ENCODE assay signal across 14 mouse cellular contexts in genomic region chr10:21702134-21702533, GRCm38 (mm10).
"Had no signal": no experiment of that assay in that cellular context is flagged by ENCODE, and none has a peak within 500 bp of the region (broad histone marks: within the 10 kb centered on the region; RNA-seq: fewer than 3 reads in every experiment).

No protein-coding gene starts in this region.

- H3K27me3 ChIP-seq: liver, embryonic 13.5 days; megakaryocyte, embryonic 14.5 days; midbrain, embryonic 13.5 days; neural tube, embryonic 13.5 days; stomach, embryonic 15.5 days had no signal

- H3K27ac ChIP-seq: kidney, postnatal 0 days; liver, embryonic 13.5 days; midbrain, embryonic 10.5 days; midbrain, embryonic 13.5 days; neural tube, embryonic 13.5 days; stomach, embryonic 15.5 days had no signal

- H3K9ac ChIP-seq: liver, embryonic 13.5 days; midbrain, embryonic 13.5 days; neural tube, embryonic 13.5 days; stomach, embryonic 15.5 days had no signal

- H3K4me1 ChIP-seq: liver, embryonic 13.5 days; neural tube, embryonic 13.5 days; stomach, embryonic 15.5 days had no signal

- ATAC-seq: midbrain, embryonic 16.5 days had no signal

- DNase-seq: kidney, adult 18-20 months; liver, embryonic 13.5 days; lung, adult 2 months; right cerebral cortex, postnatal 25 days; spleen, adult 18-20 months; thymus, postnatal 25 days had no signal

- H3K9me3 ChIP-seq: liver, embryonic 13.5 days; megakaryocyte, embryonic 14.5 days; midbrain, embryonic 10.5 days; midbrain, embryonic 13.5 days; neural tube, embryonic 13.5 days; stomach, embryonic 15.5 days had no signal

- H3K4me3 ChIP-seq: liver, embryonic 13.5 days; midbrain, embryonic 10.5 days; midbrain, embryonic 13.5 days; myocyte; neural tube, embryonic 13.5 days; stomach, embryonic 15.5 days had no signal

- H3K4me2 ChIP-seq: liver, embryonic 13.5 days; midbrain, embryonic 13.5 days; neural tube, embryonic 13.5 days; stomach, embryonic 15.5 days had no signal

- H3K36me3 ChIP-seq: liver, embryonic 13.5 days; midbrain, embryonic 10.5 days; midbrain, embryonic 13.5 days; neural tube, embryonic 13.5 days; stomach, embryonic 15.5 days had no signal
